23 mouse cellular contexts compared by ENCODE assay signal in the genomic region with DNA sequence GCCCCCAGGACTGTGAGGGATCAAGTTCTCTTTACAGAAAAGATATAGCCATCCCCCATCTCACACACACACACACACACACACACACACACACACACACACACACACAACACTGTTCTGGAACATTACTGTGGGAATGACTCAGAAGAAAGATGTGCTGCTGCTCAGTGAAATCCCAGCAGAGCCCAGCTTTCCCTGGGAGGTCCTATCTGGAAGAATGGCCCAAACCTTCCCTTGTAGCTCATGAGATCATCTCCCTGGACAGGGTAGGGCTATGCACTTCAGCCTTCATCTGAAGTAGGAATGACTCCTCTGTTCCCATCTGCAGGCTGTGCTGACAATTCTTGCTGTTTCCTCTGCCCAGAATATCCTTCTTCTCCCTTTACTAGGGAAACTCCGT. TPM values are rescaled to one million over a fixed set of nuclear protein-coding genes. Genes with fewer than 3 reads are reported as not detected.
DNase-seq lines count a peak whose midpoint lies in the region; ATAC-seq and TF ChIP-seq lines count a peak whose summit lies in the region.
"Had no signal": no experiment of that assay in that cellular context is flagged by ENCODE, and none has a peak within 500 bp of the region (broad histone marks: within the 10 kb centered on the region; RNA-seq: fewer than 3 reads in every experiment).

No protein-coding gene starts in this region.

- H3K4me2 ChIP-seq in intestine, embryonic 16.5 days (ENCODE audit: low read depth, low read length), result no peak overlapping the region
- H3K4me2 ChIP-seq in intestine, embryonic 15.5 days (replicated peaks), result no peak overlapping the region
- no peak overlapping the region for H3K4me2 ChIP-seq in stomach, postnatal 0 days (replicated peaks; ENCODE audit: low read depth)
- H3K4me2 ChIP-seq: forebrain, embryonic 15.5 days; hindbrain, embryonic 12.5 days; limb, embryonic 12.5 days; midbrain, embryonic 12.5 days had no signal

- H3K9me3 ChIP-seq in intestine, embryonic 16.5 days (ENCODE audit: control insufficient read depth, low read length), result no peaks in the 10 kb centered on the region
- H3K9me3 ChIP-seq in intestine, embryonic 15.5 days, result no peaks in the 10 kb centered on the region; the same call in 1 of the 2 replicates
- H3K9me3 ChIP-seq in stomach, postnatal 0 days (ENCODE audit: control insufficient read depth, low read length), result no peaks in the 10 kb centered on the region
- H3K9me3 ChIP-seq: forebrain, embryonic 15.5 days; hindbrain, embryonic 12.5 days; limb, embryonic 12.5 days; midbrain, embryonic 12.5 days had no signal

- no peak for DNase-seq in frontal cortex, postnatal 25 days (ENCODE audit: low spot score in 2 of 2)
- DNase-seq in gastrocnemius, adult 2 months, result peak; percentile 41
- DNase-seq in stomach, postnatal 0 days (ENCODE audit: low spot score), result no peak
- no peak for DNase-seq in frontal cortex, postnatal 10 days (ENCODE audit: low spot score in 2 of 2)
- no peak for DNase-seq in left cerebral cortex, postnatal 25 days (ENCODE audit: low spot score in 2 of 2)
- DNase-seq: adrenal gland, adult 8-10 months; cerebellum, adult 11-12 months; right cerebral cortex, adult 18-20 months; thymus, adult 18-20 months had no signal

- intact Hi-C loops in gastrocnemius, adult 2 months (cut with DNase I), result no loop called here
- intact Hi-C loops in left cerebral cortex, postnatal 25 days (cut with DNase I), result no loop called here

- H3K4me3 ChIP-seq in intestine, embryonic 16.5 days (ENCODE audit: low read length), result no peak overlapping the region
- H3K4me3 ChIP-seq in intestine, embryonic 15.5 days (replicated peaks), result no peak overlapping the region
- H3K4me3 ChIP-seq in gastrocnemius, adult 2 months, result no peak overlapping the region
- H3K4me3 ChIP-seq in stomach, postnatal 0 days (ENCODE audit: low read depth, low read length), result no peak overlapping the region
- H3K4me3 ChIP-seq: forebrain, embryonic 15.5 days; hindbrain, embryonic 12.5 days; layer of hippocampus, adult 2 months; left cerebral cortex, adult 2 months; limb, embryonic 12.5 days; midbrain, embryonic 12.5 days had no signal

- no peak for TF ChIP-seq CTCF in gastrocnemius, adult 2 months (IDR thresholded peaks at IDR 0.05)
- no peak for TF ChIP-seq CTCF in stomach, postnatal 0 days (IDR thresholded peaks at IDR 0.05; ENCODE audit: low read depth)

- no peaks in the 10 kb centered on the region for H3K4me1 ChIP-seq in intestine, embryonic 16.5 days (ENCODE audit: control insufficient read depth, insufficient read depth, low read length)
- no peaks in the 10 kb centered on the region for H3K4me1 ChIP-seq in intestine, embryonic 15.5 days (replicated peaks)
- H3K4me1 ChIP-seq in stomach, postnatal 0 days (replicated peaks; ENCODE audit: control insufficient read depth, insufficient read depth), result 0 out of 2 replicates have a peak, but pooled peaks cover 2% of the 10 kb centered on the region
- H3K4me1 ChIP-seq: forebrain, embryonic 15.5 days; hindbrain, embryonic 12.5 days; limb, embryonic 12.5 days; midbrain, embryonic 12.5 days had no signal

- no peaks in the 10 kb centered on the region for H3K27me3 ChIP-seq in intestine, embryonic 16.5 days (replicated peaks; ENCODE audit: control insufficient read depth, insufficient read depth, low read length)
- no peaks in the 10 kb centered on the region for H3K27me3 ChIP-seq in intestine, embryonic 15.5 days (replicated peaks)
- H3K27me3 ChIP-seq in stomach, postnatal 0 days (ENCODE audit: control insufficient read depth, insufficient read depth, low read length), result no peaks in the 10 kb centered on the region
- H3K27me3 ChIP-seq: forebrain, embryonic 15.5 days; hindbrain, embryonic 12.5 days; limb, embryonic 12.5 days; midbrain, embryonic 12.5 days had no signal

- 75% methylated on average over 1 of the region's 1 CpGs for WGBS in intestine, embryonic 16.5 days
- 84% methylated on average over 1 of the region's 1 CpGs for WGBS in intestine, embryonic 15.5 days
- WGBS in stomach, postnatal 0 days, result 60% methylated on average over 1 of the region's 1 CpGs

- peak; percentile 48 for ATAC-seq in frontal cortex, adult (ENCODE audit: low TSS enrichment)
- peak; percentile 53; the same call in 1 of the 2 replicates for ATAC-seq in intestine, embryonic 16.5 days
- no peak; the same call in 1 of the 2 replicates for ATAC-seq in intestine, embryonic 15.5 days
- peak; percentile 80; the same call in 1 of the 2 replicates for ATAC-seq in stomach, postnatal 0 days (ENCODE audit: low FRiP score, low TSS enrichment)
- ATAC-seq: forebrain, embryonic 15.5 days had no signal

- no peak for TF ChIP-seq EP300 in stomach, postnatal 0 days (optimal IDR thresholded peaks at IDR 0.05)

- no peak overlapping the region for H3K27ac ChIP-seq in intestine, embryonic 16.5 days (ENCODE audit: low read length)
- no peak overlapping the region for H3K27ac ChIP-seq in intestine, embryonic 15.5 days
- H3K27ac ChIP-seq in gastrocnemius, adult 2 months, result no peak overlapping the region
- peak overlapping the region; percentile 53; the same call in 1 of the 2 replicates for H3K27ac ChIP-seq in stomach, postnatal 0 days (replicated peaks)
- H3K27ac ChIP-seq: forebrain, embryonic 15.5 days; hindbrain, embryonic 12.5 days; kidney, postnatal 0 days; layer of hippocampus, adult 2 months; left cerebral cortex, adult 2 months; limb, embryonic 12.5 days; liver, embryonic 14.5 days; midbrain, embryonic 12.5 days had no signal

- no peaks in the 10 kb centered on the region for H3K36me3 ChIP-seq in intestine, embryonic 16.5 days (ENCODE audit: control insufficient read depth, insufficient read depth, low read length)
- no peaks in the 10 kb centered on the region for H3K36me3 ChIP-seq in intestine, embryonic 15.5 days
- no peaks in the 10 kb centered on the region for H3K36me3 ChIP-seq in stomach, postnatal 0 days (ENCODE audit: control insufficient read depth, insufficient read depth, low read length)
- H3K36me3 ChIP-seq: forebrain, embryonic 15.5 days; hindbrain, embryonic 12.5 days; limb, embryonic 12.5 days; midbrain, embryonic 12.5 days had no signal

- H3K9ac ChIP-seq in intestine, embryonic 16.5 days (ENCODE audit: low read depth, low read length), result no peak overlapping the region
- H3K9ac ChIP-seq in intestine, embryonic 15.5 days, result no peak overlapping the region
- H3K9ac ChIP-seq in stomach, postnatal 0 days (ENCODE audit: low read length), result no peak overlapping the region
- H3K9ac ChIP-seq: forebrain, embryonic 15.5 days; hindbrain, embryonic 12.5 days; limb, embryonic 12.5 days; liver, embryonic 14.5 days; midbrain, embryonic 12.5 days had no signal

RNA-seq across cellular contexts. Expression of a gene that starts 38.1 kb away (rescaled TPM):
- polyA plus RNA-seq in intestine, embryonic 16.5 days (2015; fragmentation: Nextera tagmentation; extraction: Ambion mirVana), result not detected in 2 replicates
- not detected in 2 replicates for polyA plus RNA-seq in intestine, embryonic 15.5 days (2015; fragmentation: Nextera tagmentation; extraction: Ambion mirVana)
- total RNA-seq in gastrocnemius, adult 2 months (2021), result not detected
- not detected in 2 replicates for polyA plus RNA-seq in stomach, postnatal 0 days (2015; fragmentation: Nextera tagmentation; extraction: Ambion mirVana)
- total RNA-seq in left cerebral cortex, postnatal 25 days (2021), result not detected
- total RNA-seq: adrenal gland, adult 8-10 months; gastrocnemius, postnatal 4 days; layer of hippocampus, adult 2 months; left cerebral cortex, adult 2 months had no signal
- polyA plus RNA-seq: brain, embryonic 14.5 days; forebrain, embryonic 15.5 days; hindbrain, embryonic 12.5 days; intestine, embryonic 14.5 days; kidney, postnatal 0 days; limb, embryonic 12.5 days; liver, embryonic 14.5 days; midbrain, embryonic 12.5 days had no signal
